Mouse (Mus musculus) stomach, embryonic 14.5 days (tissue): ENCODE results near the gene Creb3. TPM values are rescaled to one million over a fixed set of nuclear protein-coding genes. Genes with fewer than 3 reads are reported as not detected.

Source experiments
- ATAC-seq: fragments of 200-750 bp; cut with Nextera tagmentation; 2 replicates; pipeline ENCODE4 v1.8.0; 2017; ENCODE audit warnings: low read depth, moderate TSS enrichment; ENCODE audit not compliant: insufficient number of reproducible peaks, insufficient read depth, low FRiP score
- H3K27ac ChIP-seq: fragments of 300-500 bp; sonication (generic); 2 replicates; pipeline ENCODE4 v1.5.1; 2014; ENCODE audit warnings: mild to moderate bottlenecking, low read length, moderate library complexity, mixed read lengths
- H3K27me3 ChIP-seq: fragments of 300-500 bp; sonication (generic); 2 replicates; pipeline ENCODE4 v1.6.1; 2014; ENCODE audit warnings: low read length, control low read depth, mixed read lengths; ENCODE audit not compliant: control insufficient read depth, insufficient read depth
- H3K36me3 ChIP-seq: fragments of 300-500 bp; sonication (generic); 2 replicates; pipeline ENCODE4 v1.6.1; 2014; ENCODE audit warnings: mild to moderate bottlenecking, control low read depth, low read length, moderate library complexity, mixed read lengths; ENCODE audit not compliant: control insufficient read depth, insufficient read depth
- H3K4me1 ChIP-seq: fragments of 300-500 bp; sonication (generic); 2 replicates; pipeline ENCODE4 v1.6.1; 2014; ENCODE audit warnings: low read length, control low read depth, mixed read lengths; ENCODE audit not compliant: control insufficient read depth, insufficient read depth
- H3K4me2 ChIP-seq: fragments of 300-500 bp; sonication (generic); replicated peaks from 2 replicates; pipeline ENCODE4 v1.6.1; 2014; ENCODE audit warnings: low read depth, low read length, control low read depth
- H3K4me3 ChIP-seq: fragments of 300-500 bp; sonication (generic); 2 replicates; pipeline ENCODE4 v1.5.1; 2014; ENCODE audit warnings: low read depth, low read length, control low read depth
- H3K9ac ChIP-seq: fragments of 300-500 bp; sonication (generic); replicated peaks from 2 replicates; pipeline ENCODE4 v1.6.1; 2014; ENCODE audit warnings: low read depth, mild to moderate bottlenecking, control low read depth, low read length, moderate library complexity, mixed read lengths
- H3K9me3 ChIP-seq: fragments of 300-500 bp; sonication (generic); 2 replicates; pipeline ENCODE4 v1.6.1; 2016; ENCODE audit warnings: low read depth, low read length, control low read depth; ENCODE audit not compliant: control insufficient read depth
- WGBS: fragments of 180-500 bp; shearing (Covaris S2); extraction: QIAGEN DNeasy Blood & Tissue Kit; methylation state at CpG from one replicate; pipeline ENCODE4 v1.1.7; 2014; 5-methylcytosine and 5-hydroxymethylcytosine counted together
- polyA plus RNA-seq: library from polyadenylated mRNA; unstranded; fragments of >200 nt; fragmentation: Nextera tagmentation; extraction: Ambion mirVana; gene quantifications from 2 replicates; pipeline ENCODE4 v1.2.1, GENCODE M21; 2014

The Creb3 gene
- polyA plus RNA-seq, 1 experiment from 2014 or later = 69.8 TPM

- 78% methylated on average over 9 of the region's 9 CpGs for WGBS
- Histone ChIP-seq H3K4me3 (no peak overlapping the region), H3K9ac (no peak overlapping the region), H3K9me3 (no peaks in the 10 kb centered on the region), H3K27ac (no peak overlapping the region), H3K27me3 (no peaks in the 10 kb centered on the region), H3K4me2 (no peak overlapping the region), H3K36me3 (peaks cover 25% of the 10 kb centered on the region), H3K4me1 (peaks cover 8% of the 10 kb centered on the region; the same call in 1 of the 2 replicates)
- no peak for ATAC-seq
Measured at GRCm38 (mm10) chr4:43528487-43528886, 33.6 kb upstream of the Creb3 start.

GRCm38 (mm10) chr4:43530081-43530501, 32.0 kb upstream of the Creb3 start:
- H3K4me2 ChIP-seq = no peak overlapping the region
- H3K36me3 ChIP-seq = peaks cover 40% of the 10 kb centered on the region
- H3K4me1 ChIP-seq = 0 out of 2 replicates have a peak, but pooled peaks cover 4% of the 10 kb centered on the region
- ATAC-seq = no peak
- H3K9me3 ChIP-seq = no peaks in the 10 kb centered on the region
- no peak overlapping the region for H3K4me3 ChIP-seq
- H3K27me3 ChIP-seq = no peaks in the 10 kb centered on the region
- 52% methylated on average over 8 of the region's 8 CpGs for WGBS
- peak overlapping the region; percentile 33 for H3K27ac ChIP-seq
- no peak overlapping the region for H3K9ac ChIP-seq

GRCm38 (mm10) chr4:43530581-43530980, 31.6 kb upstream of the Creb3 start:
- peak overlapping the region; percentile 33; the same call in 1 of the 2 replicates for H3K27ac ChIP-seq
- no peak for ATAC-seq

GRCm38 (mm10) chr4:43533270-43533669, 28.9 kb upstream of the Creb3 start:
- Histone ChIP-seq H3K27ac (no peak overlapping the region), H3K4me3 (no peak overlapping the region), H3K9ac (no peak overlapping the region), H3K36me3 (peaks cover 70% of the 10 kb centered on the region), H3K4me1 (0 out of 2 replicates have a peak, but pooled peaks cover 4% of the 10 kb centered on the region), H3K27me3 (no peaks in the 10 kb centered on the region), H3K9me3 (no peaks in the 10 kb centered on the region), H3K4me2 (no peak overlapping the region)
- 87% methylated on average over 9 of the region's 9 CpGs for WGBS
- no peak for ATAC-seq

More at GRCm38 (mm10) chr4:43530581-43530980, 31.6 kb upstream of the Creb3 start:
- Histone ChIP-seq H3K36me3 (peaks cover 45% of the 10 kb centered on the region), H3K9ac (no peak overlapping the region), H3K4me3 (no peak overlapping the region), H3K4me1 (0 out of 2 replicates have a peak, but pooled peaks cover 4% of the 10 kb centered on the region), H3K9me3 (no peaks in the 10 kb centered on the region), H3K27me3 (no peaks in the 10 kb centered on the region), H3K4me2 (no peak overlapping the region)
- 14% methylated on average over 7 of the region's 7 CpGs for WGBS

GRCm38 (mm10) chr4:43535628-43536027, 26.5 kb upstream of the Creb3 start:
- 93% methylated on average over 8 of the region's 8 CpGs for WGBS
- Histone ChIP-seq H3K27ac (no peak overlapping the region), H3K4me1 (no peaks in the 10 kb centered on the region), H3K9me3 (no peaks in the 10 kb centered on the region), H3K27me3 (no peaks in the 10 kb centered on the region), H3K4me2 (no peak overlapping the region), H3K4me3 (no peak overlapping the region), H3K36me3 (peaks cover 93% of the 10 kb centered on the region), H3K9ac (no peak overlapping the region)
- no peak for ATAC-seq

- Histone ChIP-seq H3K9me3 (no peaks in the 10 kb centered on the region), H3K27me3 (no peaks in the 10 kb centered on the region), H3K4me3 (no peak overlapping the region), H3K9ac (no peak overlapping the region), H3K4me1 (no peaks in the 10 kb centered on the region), H3K36me3 (peaks cover 97% of the 10 kb centered on the region), H3K4me2 (no peak overlapping the region), H3K27ac (no peak overlapping the region)
- ATAC-seq = no peak
- WGBS = 93% methylated on average over 9 of the region's 9 CpGs
Measured at GRCm38 (mm10) chr4:43536031-43536430, 26.1 kb upstream of the Creb3 start.

GRCm38 (mm10) chr4:43542044-43542443, 20.1 kb upstream of the Creb3 start:
- no peak for ATAC-seq
- 69% methylated on average over 3 of the region's 3 CpGs for WGBS

GRCm38 (mm10) chr4:43546375-43547047, 15.6 kb upstream of the Creb3 start:
- Histone ChIP-seq H3K4me3 (no peak overlapping the region), H3K9me3 (no peaks in the 10 kb centered on the region), H3K27me3 (no peaks in the 10 kb centered on the region), H3K4me1 (no peaks in the 10 kb centered on the region), H3K36me3 (peaks cover 98% of the 10 kb centered on the region), H3K9ac (no peak overlapping the region), H3K27ac (no peak overlapping the region), H3K4me2 (no peak overlapping the region)
- 91% methylated on average over 12 of the region's 12 CpGs for WGBS
- no peak for ATAC-seq

More at GRCm38 (mm10) chr4:43542044-43542443, 20.1 kb upstream of the Creb3 start:
- peaks cover 96% of the 10 kb centered on the region for H3K36me3 ChIP-seq
- H3K27ac ChIP-seq = no peak overlapping the region
- no peak overlapping the region for H3K4me2 ChIP-seq
- no peaks in the 10 kb centered on the region for H3K27me3 ChIP-seq
- H3K4me3 ChIP-seq = no peak overlapping the region
- no peaks in the 10 kb centered on the region for H3K9me3 ChIP-seq
- H3K9ac ChIP-seq = no peak overlapping the region
- H3K4me1 ChIP-seq = no peaks in the 10 kb centered on the region

- no peak overlapping the region for H3K4me2 ChIP-seq
- no peak overlapping the region for H3K27ac ChIP-seq
- no peak overlapping the region for H3K4me3 ChIP-seq
- no peak for ATAC-seq
- H3K9ac ChIP-seq = no peak overlapping the region
- 93% methylated on average over 8 of the region's 8 CpGs for WGBS
- H3K36me3 ChIP-seq = peaks cover 97% of the 10 kb centered on the region
- no peaks in the 10 kb centered on the region for H3K27me3 ChIP-seq
- H3K4me1 ChIP-seq = no peaks in the 10 kb centered on the region
- H3K9me3 ChIP-seq = no peaks in the 10 kb centered on the region
Measured at GRCm38 (mm10) chr4:43547160-43547559, 15.0 kb upstream of the Creb3 start.
